Mouse (Mus musculus): Measurements from ENCODE around the gene Rnf181.

The Rnf181 gene

DNA sequence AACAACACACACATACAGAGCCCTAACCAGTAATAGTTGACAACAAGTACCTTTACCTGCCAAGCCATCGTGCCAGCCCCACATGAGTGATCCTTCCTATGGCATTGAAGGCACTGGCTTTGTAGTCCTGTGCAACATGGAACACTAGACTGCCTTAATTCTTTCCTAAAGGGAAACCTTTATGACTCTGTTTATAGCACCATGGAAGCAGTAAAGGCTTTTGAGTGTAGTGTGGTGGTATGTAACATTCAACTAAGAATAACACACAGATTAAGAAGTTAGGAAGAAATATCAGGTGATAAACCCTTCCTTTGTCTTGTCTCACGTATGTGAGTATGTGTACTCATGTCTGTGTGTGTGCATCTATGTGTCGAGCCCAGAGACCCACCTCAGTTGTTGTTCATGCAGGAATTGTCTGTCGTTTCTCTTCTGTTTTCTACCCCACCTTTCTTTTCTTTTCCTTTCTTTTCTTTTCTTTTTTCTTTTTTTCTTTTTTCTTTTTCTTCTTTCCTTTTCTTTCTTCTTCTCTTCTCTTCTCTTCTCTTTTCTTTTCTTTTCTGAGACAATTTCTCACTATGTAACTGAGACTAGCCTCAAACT is at the start of gene Rnf181:
Gene Rnf181, minus strand, starts transcription at position 113 of the 600 bp plus-strand sequence.
- no peak for DNase-seq (ENCODE audit: low read depth, low spot score)

- DNase-seq (ENCODE audit: low read depth, low spot score) = no peak
These were observed 49.4 kb upstream of the Rnf181 start for GRCm38 (mm10) chr6:72415964-72416772.

- no peak for DNase-seq (ENCODE audit: low read depth, low spot score)
These were observed 48.4 kb upstream of the Rnf181 start for GRCm38 (mm10) chr6:72415181-72415580.

GRCm38 (mm10) chr6:72414076-72414756 is 47.5 kb upstream of the Rnf181 start, which contains the start of gene Ggcx:
Gene Ggcx, plus strand, starts transcription at chr6:72414308.
- DNase-seq (ENCODE audit: low read depth, low spot score) = peak; percentile 96

DNA sequence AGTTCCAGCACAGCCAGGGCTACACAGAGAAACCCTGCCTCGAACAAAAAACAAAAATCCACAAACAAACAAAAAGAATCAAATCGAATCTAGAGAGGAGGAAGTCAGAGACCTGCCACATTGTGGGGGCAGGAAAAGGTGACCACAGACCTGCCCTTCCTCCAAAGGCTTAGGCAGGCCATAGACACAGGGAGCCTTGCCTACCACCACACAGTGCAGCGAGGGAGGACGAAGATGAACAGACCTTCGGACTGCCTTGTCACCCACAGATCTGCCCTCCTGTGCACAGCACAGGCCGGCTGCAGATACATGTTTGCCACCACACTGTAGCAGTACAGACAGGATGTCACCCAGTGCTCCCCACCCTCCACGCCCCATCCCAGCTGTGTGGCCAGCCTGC is 43.8 kb upstream of the Rnf181 start:
- no peak for DNase-seq (ENCODE audit: low read depth, low spot score)

DNA sequence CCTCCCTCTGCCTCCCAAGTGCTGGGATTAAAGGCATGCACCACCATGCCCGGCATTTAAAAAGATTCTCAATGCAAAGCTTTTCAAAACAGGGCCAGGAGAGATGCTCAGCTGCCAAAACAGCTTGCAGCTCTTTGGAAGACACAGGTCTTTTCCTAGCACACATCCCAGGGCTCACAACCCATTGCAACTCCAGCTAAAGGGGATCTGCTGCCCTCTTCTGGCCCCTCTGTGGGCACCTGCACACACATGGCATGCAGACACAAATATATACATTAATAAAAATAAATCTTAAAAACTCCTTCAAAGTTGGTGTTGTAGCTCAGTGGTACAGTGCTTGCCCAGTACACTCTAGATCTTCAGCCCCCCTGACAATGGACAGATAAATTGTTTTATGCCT is 43.2 kb upstream of the Rnf181 start:
- no peak for DNase-seq (ENCODE audit: low read depth, low spot score)

- peak; percentile 82 for DNase-seq (ENCODE audit: low read depth, low spot score)
These were observed 42.8 kb upstream of the Rnf181 start for GRCm38 (mm10) chr6:72409567-72409966.

GRCm38 (mm10) chr6:72407119-72407518 is 40.4 kb upstream of the Rnf181 start:
- peak; percentile 92 for DNase-seq (ENCODE audit: low read depth, low spot score)

DNA sequence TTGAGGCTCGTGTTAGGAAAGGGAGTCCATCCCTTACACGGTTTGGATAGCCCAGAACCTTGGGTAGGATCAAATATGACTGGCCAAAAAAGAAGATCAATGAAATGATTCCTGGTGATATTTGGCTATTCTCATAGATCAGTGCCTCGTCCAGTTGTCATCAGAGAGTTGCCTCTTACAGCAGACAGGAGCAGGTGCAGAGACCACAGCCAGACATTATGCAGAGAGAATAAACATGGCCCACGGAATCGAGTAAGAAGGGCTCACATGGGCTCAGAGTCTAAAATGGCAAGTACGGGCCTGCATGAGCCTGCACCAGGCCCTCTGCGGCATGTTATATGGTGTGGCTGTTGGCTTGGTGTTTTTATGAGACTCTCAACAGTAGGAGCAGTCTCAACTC is 38.6 kb upstream of the Rnf181 start:
- no peak for DNase-seq (ENCODE audit: low read depth, low spot score)

DNA sequence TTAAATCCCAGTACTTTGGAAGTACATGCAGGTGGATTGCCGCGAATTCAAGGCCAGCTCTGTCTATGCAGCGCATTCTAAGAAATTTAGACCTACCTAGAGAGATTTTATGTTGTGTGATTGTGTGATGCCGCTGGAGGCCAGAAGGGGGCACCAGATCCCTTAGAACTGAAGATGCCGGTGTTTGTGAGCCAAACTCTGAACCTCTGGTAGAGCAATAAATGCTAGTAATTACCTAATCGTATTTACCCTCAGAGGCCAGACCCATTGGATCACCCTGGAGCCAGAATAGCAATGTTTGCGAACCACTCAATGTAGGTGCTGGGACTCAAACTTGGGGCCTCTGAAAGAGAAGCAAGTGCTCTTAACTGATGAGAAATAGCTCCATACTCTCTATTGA is 35.1 kb upstream of the Rnf181 start:
- peak; percentile 77 for DNase-seq (ENCODE audit: low read depth, low spot score)

- DNase-seq (ENCODE audit: low read depth, low spot score) = no peak
These were observed 33.2 kb upstream of the Rnf181 start for GRCm38 (mm10) chr6:72399967-72400366.

DNA sequence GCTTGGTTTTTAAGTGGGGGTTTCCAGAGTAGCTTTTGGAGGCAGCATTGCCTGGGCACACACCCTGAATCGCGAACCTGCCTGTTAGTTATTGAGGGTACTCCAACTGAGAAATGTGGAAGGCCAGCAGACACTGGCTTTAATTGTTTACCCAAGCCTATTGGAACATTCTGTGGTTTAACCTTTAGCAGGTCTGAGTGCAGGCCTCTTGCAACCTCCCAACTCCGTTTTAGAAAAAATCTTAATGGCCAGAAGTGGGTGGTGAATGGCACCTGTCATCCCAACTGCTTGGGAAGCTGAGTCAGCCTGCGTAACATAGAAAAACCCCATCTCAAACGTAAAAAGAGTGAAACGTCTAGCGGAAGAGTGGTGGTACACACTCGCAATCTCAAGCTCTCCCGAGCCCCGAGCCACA is 30.1 kb upstream of the Rnf181 start:
- DNase-seq (ENCODE audit: low read depth, low spot score) = no peak

GRCm38 (mm10) chr6:72392341-72392740 is 25.6 kb upstream of the Rnf181 start:
- no peak for DNase-seq (ENCODE audit: low read depth, low spot score)

GRCm38 (mm10) chr6:72390795-72391521 is 24.2 kb upstream of the Rnf181 start:
- DNase-seq (ENCODE audit: low read depth, low spot score) = peak; percentile 59

DNA sequence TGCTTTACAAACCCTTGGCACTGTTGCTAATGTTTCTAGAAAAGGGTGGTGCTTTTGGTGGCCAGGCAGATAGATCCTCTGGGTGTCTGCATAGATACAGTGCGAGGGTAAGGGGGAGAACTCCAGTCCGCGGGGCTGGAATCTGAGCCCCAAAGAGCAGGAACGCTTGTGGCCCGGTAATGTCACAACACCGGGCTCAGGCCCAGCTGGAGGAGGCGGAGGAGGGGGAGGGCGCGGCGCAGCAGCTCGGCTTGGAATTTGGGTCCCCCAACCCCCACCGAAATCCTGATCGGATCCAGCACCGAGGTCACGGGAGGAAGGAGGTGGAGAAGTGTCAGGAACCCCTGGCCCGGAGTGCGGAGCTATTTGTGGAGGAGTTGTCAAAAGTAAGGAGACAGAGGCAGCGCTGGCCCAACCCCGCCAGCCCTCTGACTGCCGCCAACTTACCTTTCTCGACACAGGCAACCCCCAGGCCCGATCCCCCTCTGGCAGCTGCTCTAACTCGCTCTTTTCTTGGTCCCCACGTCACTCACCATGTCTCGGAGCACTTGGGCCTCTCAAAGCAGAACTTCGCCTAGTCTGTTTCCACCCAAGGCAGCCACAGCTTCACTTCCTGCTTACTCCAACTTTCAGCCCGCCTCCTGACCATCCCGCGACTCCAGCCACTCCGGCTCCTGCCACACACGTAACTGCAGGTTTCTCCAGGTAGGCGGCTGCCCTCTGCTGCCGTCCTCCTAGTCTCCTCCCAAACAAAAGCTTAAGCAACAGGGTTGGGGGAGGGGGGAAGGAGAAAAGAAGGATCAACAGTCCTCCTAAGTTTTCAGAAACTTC is 23.4 kb upstream of the Rnf181 start, which contains the start of gene Vamp8:
Gene Vamp8, minus strand, starts transcription at position 763 of the 831 bp plus-strand sequence.
- no peak for DNase-seq (ENCODE audit: low read depth, low spot score)

DNA sequence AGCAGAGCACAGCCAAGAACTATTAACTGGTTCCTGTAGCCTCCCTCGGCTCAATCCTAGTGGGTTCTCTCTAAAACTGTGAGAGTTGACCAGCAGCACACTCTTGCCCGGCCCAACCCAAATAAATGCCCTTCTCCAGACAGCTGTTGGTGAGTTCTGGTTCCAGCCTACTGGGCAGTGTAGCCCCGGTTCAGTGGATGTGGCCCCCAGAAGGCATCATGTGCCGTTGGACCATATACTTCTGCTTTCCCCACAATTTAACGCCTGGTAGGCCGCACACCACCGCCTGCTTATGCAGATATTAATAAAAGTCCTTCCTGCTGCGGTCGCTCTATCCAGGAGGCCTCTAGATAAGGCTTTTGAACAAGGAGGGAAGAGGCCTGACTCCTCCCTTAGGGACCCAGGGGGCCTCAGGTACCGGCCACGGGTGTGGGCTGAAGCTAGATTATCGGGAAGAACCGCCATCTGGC is 22.8 kb upstream of the Rnf181 start:
- DNase-seq (ENCODE audit: low read depth, low spot score) = no peak

DNA sequence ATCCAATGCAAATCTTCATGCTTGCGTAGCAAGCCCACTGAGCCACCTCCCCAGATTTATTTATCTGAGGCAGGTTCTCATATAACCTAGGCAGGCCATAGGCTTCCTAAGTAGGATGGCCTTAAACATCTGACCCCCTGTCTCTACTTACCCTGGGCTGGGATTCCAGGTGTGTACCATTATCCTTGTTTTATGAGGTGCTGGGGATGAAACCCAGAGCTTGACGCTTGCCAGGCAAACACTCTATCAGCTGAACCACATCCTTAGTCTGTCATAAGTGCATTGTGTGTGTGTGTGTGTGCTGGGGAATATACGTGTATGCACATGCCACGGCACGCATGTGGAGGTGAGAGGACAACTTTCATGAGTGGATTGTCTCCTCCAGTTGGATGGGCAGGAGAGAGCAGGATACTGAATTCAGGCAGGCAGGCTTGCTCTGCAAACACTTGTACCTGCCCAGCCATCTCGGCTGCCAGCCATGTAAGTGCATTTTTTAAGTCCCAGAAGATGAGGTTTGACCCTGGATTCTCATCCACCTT is 22.1 kb upstream of the Rnf181 start:
- no peak for DNase-seq (ENCODE audit: low read depth, low spot score)

- no peak for DNase-seq (ENCODE audit: low read depth, low spot score)
These were observed 21.5 kb upstream of the Rnf181 start for GRCm38 (mm10) chr6:72388266-72388665.

GRCm38 (mm10) chr6:72387816-72388215 is 21.1 kb upstream of the Rnf181 start:
- no peak for DNase-seq (ENCODE audit: low read depth, low spot score)

GRCm38 (mm10) chr6:72386561-72386960 is 19.8 kb upstream of the Rnf181 start:
- no peak for DNase-seq (ENCODE audit: low read depth, low spot score)

Data from mesoderm, embryonic 11.5 days (tissue).